Mouse (Mus musculus) hindbrain, embryonic 14.5 days (tissue): ENCODE data around the gene Atxn2. TPM values are rescaled to one million over a fixed set of nuclear protein-coding genes. Genes with fewer than 3 reads are reported as not detected.
A peak's percentile ranks its signal among the peaks of the same experiment; 100 is the strongest.

Source experiments
- ATAC-seq: fragments of 200-750 bp; cut with Nextera tagmentation; 2 replicates; pipeline ENCODE4 v1.8.0; 2017; ENCODE audit warnings: moderate number of reproducible peaks, mild to moderate bottlenecking, moderate TSS enrichment, moderate library complexity; ENCODE audit not compliant: low FRiP score
- DNase-seq: peaks from one replicate; pipeline ENCODE4 v3.0.0-alpha.2; 2015; ENCODE audit warnings: low spot score
- H3K27ac ChIP-seq: fragments of 300-500 bp; sonication (generic); 2 replicates; pipeline ENCODE4 v1.5.1; 2014; ENCODE audit warnings: mild to moderate bottlenecking, moderate library complexity
- H3K27me3 ChIP-seq: fragments of 300-500 bp; sonication (generic); 2 replicates; pipeline ENCODE4 v1.6.1; 2014; ENCODE audit warnings: mild to moderate bottlenecking, low read length, mixed read lengths; ENCODE audit not compliant: control insufficient read depth, insufficient read depth
- H3K36me3 ChIP-seq: fragments of 300-500 bp; sonication (generic); replicated peaks from 2 replicates; pipeline ENCODE4 v1.6.1; 2014; ENCODE audit not compliant: control insufficient read depth, insufficient read depth
- H3K4me1 ChIP-seq: fragments of 300-500 bp; sonication (generic); replicated peaks from 2 replicates; pipeline ENCODE4 v1.6.1; 2014; ENCODE audit warnings: antibody characterized with exemption, low read length, mixed read lengths; ENCODE audit not compliant: control insufficient read depth, insufficient read depth
- H3K4me2 ChIP-seq: fragments of 300-500 bp; sonication (generic); replicated peaks from 2 replicates; pipeline ENCODE4 v1.6.1; 2014; ENCODE audit warnings: mild to moderate bottlenecking, moderate library complexity
- H3K4me3 ChIP-seq: fragments of 300-500 bp; sonication (generic); replicated peaks from 2 replicates; pipeline ENCODE4 v1.5.1; 2014; ENCODE audit warnings: mild to moderate bottlenecking, low read length
- H3K9ac ChIP-seq: fragments of 300-500 bp; sonication (generic); 2 replicates; pipeline ENCODE4 v1.6.1; 2014
- H3K9me3 ChIP-seq: fragments of 300-500 bp; sonication (generic); 2 replicates; pipeline ENCODE4 v1.6.1; 2016; ENCODE audit warnings: low read length; ENCODE audit not compliant: control insufficient read depth
- WGBS: fragments of 180-500 bp; shearing (Covaris S2); extraction: QIAGEN DNeasy Blood & Tissue Kit; methylation state at CpG from one replicate; pipeline ENCODE4 v1.1.7; 2014; 5-methylcytosine and 5-hydroxymethylcytosine counted together
- polyA plus RNA-seq: library from polyadenylated mRNA; unstranded; fragments of >200 nt; fragmentation: Nextera tagmentation; extraction: Ambion mirVana; gene quantifications from 2 replicates; pipeline ENCODE4 v1.2.1, GENCODE M21; 2014

Atxn2 gene
- polyA plus RNA-seq, 1 experiment from 2014 or later, result 90.5 TPM

GRCm38 (mm10) chr5:121795800-121796199 lies 84.7 kb downstream of the Atxn2 start:
- Histone ChIP-seq H3K4me2 (no peak overlapping the region), H3K27ac (no peak overlapping the region), H3K36me3 (peaks cover 92% of the 10 kb centered on the region), H3K27me3 (no peaks in the 10 kb centered on the region), H3K9me3 (no peaks in the 10 kb centered on the region), H3K4me3 (no peak overlapping the region), H3K4me1 (no peaks in the 10 kb centered on the region), H3K9ac (no peak overlapping the region)
- ATAC-seq (no peak), DNase-seq (peak; percentile 33)
- 78% methylated on average over 3 of the region's 3 CpGs for WGBS

- peaks cover 96% of the 10 kb centered on the region for H3K36me3 ChIP-seq
- H3K27me3 ChIP-seq, result no peaks in the 10 kb centered on the region
- no peaks in the 10 kb centered on the region for H3K9me3 ChIP-seq
- H3K4me1 ChIP-seq, result no peaks in the 10 kb centered on the region
- WGBS, result 96% methylated on average over 2 of the region's 2 CpGs
- H3K4me2 ChIP-seq, result no peak overlapping the region
- ATAC-seq (no peak), DNase-seq (no peak)
- H3K27ac ChIP-seq, result no peak overlapping the region
- no peak overlapping the region for H3K9ac ChIP-seq
- H3K4me3 ChIP-seq, result no peak overlapping the region
Observed at GRCm38 (mm10) chr5:121798447-121798846, 87.3 kb downstream of the Atxn2 start.

- H3K36me3 ChIP-seq, result peaks cover 69% of the 10 kb centered on the region
- H3K4me3 ChIP-seq, result no peak overlapping the region
- no peak overlapping the region for H3K9ac ChIP-seq
- ATAC-seq (no peak), DNase-seq (no peak)
- H3K4me2 ChIP-seq, result no peak overlapping the region
- no peaks in the 10 kb centered on the region for H3K9me3 ChIP-seq
- no peaks in the 10 kb centered on the region for H3K27me3 ChIP-seq
- WGBS, result 81% methylated on average over 3 of the region's 3 CpGs
- H3K4me1 ChIP-seq, result no peaks in the 10 kb centered on the region
- no peak overlapping the region for H3K27ac ChIP-seq
Observed at GRCm38 (mm10) chr5:121807186-121807585, 96.0 kb downstream of the Atxn2 start.

GRCm38 (mm10) chr5:121808202-121808601 lies 97.1 kb downstream of the Atxn2 start:
- 94% methylated on average over 2 of the region's 2 CpGs for WGBS
- ATAC-seq, result no peak

GRCm38 (mm10) chr5:121809667-121810224 lies 98.6 kb downstream of the Atxn2 start:
- no peak for DNase-seq
- H3K4me2 ChIP-seq, result no peak overlapping the region
- no peaks in the 10 kb centered on the region for H3K4me1 ChIP-seq
- no peak for ATAC-seq
- H3K9me3 ChIP-seq, result no peaks in the 10 kb centered on the region
- H3K27ac ChIP-seq, result no peak overlapping the region
- WGBS, result 85% methylated on average over 5 of the region's 5 CpGs
- H3K27me3 ChIP-seq, result no peaks in the 10 kb centered on the region
- no peak overlapping the region for H3K9ac ChIP-seq
- no peak overlapping the region for H3K4me3 ChIP-seq
- H3K36me3 ChIP-seq, result peaks cover 68% of the 10 kb centered on the region

More at GRCm38 (mm10) chr5:121808202-121808601, 97.1 kb downstream of the Atxn2 start:
- Histone ChIP-seq H3K4me3 (no peak overlapping the region), H3K4me1 (no peaks in the 10 kb centered on the region), H3K9ac (no peak overlapping the region), H3K27me3 (no peaks in the 10 kb centered on the region), H3K36me3 (peaks cover 68% of the 10 kb centered on the region), H3K4me2 (no peak overlapping the region), H3K9me3 (no peaks in the 10 kb centered on the region), H3K27ac (no peak overlapping the region)
- no peak for DNase-seq

GRCm38 (mm10) chr5:121810331-121811151 lies 99.4 kb downstream of the Atxn2 start:
- Histone ChIP-seq H3K27me3 (no peaks in the 10 kb centered on the region), H3K9me3 (no peaks in the 10 kb centered on the region), H3K27ac (no peak overlapping the region), H3K4me2 (no peak overlapping the region), H3K9ac (no peak overlapping the region), H3K4me1 (no peaks in the 10 kb centered on the region), H3K4me3 (no peak overlapping the region), H3K36me3 (peaks cover 67% of the 10 kb centered on the region)
- WGBS, result 86% methylated on average over 17 of the region's 17 CpGs
- DNase-seq (no peak), ATAC-seq (no peak)

- no peak for ATAC-seq
Observed at GRCm38 (mm10) chr5:121811485-121811931, 100.4 kb downstream of the Atxn2 start.

GRCm38 (mm10) chr5:121812526-121813243 lies 101.5 kb downstream of the Atxn2 start:
- no peak overlapping the region for H3K4me3 ChIP-seq
- no peaks in the 10 kb centered on the region for H3K27me3 ChIP-seq
- H3K36me3 ChIP-seq, result peaks cover 83% of the 10 kb centered on the region
- no peak for ATAC-seq
- H3K9ac ChIP-seq, result no peak overlapping the region
- H3K4me2 ChIP-seq, result no peak overlapping the region
- H3K4me1 ChIP-seq, result no peaks in the 10 kb centered on the region
- no peak overlapping the region for H3K27ac ChIP-seq
- whole genome bisulfite sequencing, result 89% methylated on average over 7 of the region's 7 CpGs
- no peak for DNase-seq
- no peaks in the 10 kb centered on the region for H3K9me3 ChIP-seq

More at GRCm38 (mm10) chr5:121811485-121811931, 100.4 kb downstream of the Atxn2 start:
- Histone ChIP-seq H3K9me3 (no peaks in the 10 kb centered on the region), H3K4me2 (no peak overlapping the region), H3K27me3 (no peaks in the 10 kb centered on the region), H3K36me3 (peaks cover 73% of the 10 kb centered on the region), H3K27ac (no peak overlapping the region), H3K4me3 (no peak overlapping the region), H3K9ac (no peak overlapping the region), H3K4me1 (no peaks in the 10 kb centered on the region)
- DNase-seq, result no peak
- 87% methylated on average over 5 of the region's 5 CpGs for WGBS

- Histone ChIP-seq H3K4me2 (no peak overlapping the region), H3K9me3 (no peaks in the 10 kb centered on the region), H3K4me3 (no peak overlapping the region), H3K27ac (no peak overlapping the region), H3K27me3 (no peaks in the 10 kb centered on the region), H3K9ac (no peak overlapping the region), H3K4me1 (no peaks in the 10 kb centered on the region), H3K36me3 (peaks cover 90% of the 10 kb centered on the region)
- 98% methylated on average over 10 of the region's 10 CpGs for WGBS
- DNase-seq, result no peak
- ATAC-seq, result no peak
Observed at GRCm38 (mm10) chr5:121813744-121814143, 102.6 kb downstream of the Atxn2 start.
